13 mouse cellular contexts compared by ENCODE assay signal in genomic region chr16:87001579-87001978, GRCm38 (mm10).
DNase-seq lines count a peak whose midpoint lies in the region; ATAC-seq lines count a peak whose summit lies in the region.
"Had no signal": no experiment of that assay in that cellular context is flagged by ENCODE, and none has a peak within 500 bp of the region (broad histone marks: within the 10 kb centered on the region; RNA-seq: fewer than 3 reads in every experiment).

No protein-coding gene starts in this region.

- H3K27me3 ChIP-seq in neural tube, embryonic 14.5 days (ENCODE audit: control insufficient read depth, insufficient read depth, low read length): no peaks in the 10 kb centered on the region
- H3K27me3 ChIP-seq in neural tube, embryonic 15.5 days (replicated peaks): no peaks in the 10 kb centered on the region
- no peaks in the 10 kb centered on the region for H3K27me3 ChIP-seq in limb, embryonic 13.5 days

- no peak overlapping the region for H3K27ac ChIP-seq in neural tube, embryonic 14.5 days (ENCODE audit: low read depth, low read length)
- no peak overlapping the region; the same call in 1 of the 2 replicates for H3K27ac ChIP-seq in neural tube, embryonic 15.5 days (replicated peaks)
- H3K27ac ChIP-seq in limb, embryonic 13.5 days: peak overlapping the region; percentile 16; the same call in 1 of the 2 replicates

- ATAC-seq in neural tube, embryonic 14.5 days (ENCODE audit: low read depth): peak; percentile 42; the same call in 1 of the 2 replicates
- no peak; the same call in 1 of the 2 replicates for ATAC-seq in neural tube, embryonic 15.5 days (ENCODE audit: low FRiP score)
- 0 out of 2 replicates have a peak, but pooled peaks have one; percentile 28 for ATAC-seq in limb, embryonic 13.5 days (ENCODE audit: low FRiP score, low read depth)
- no peak for ATAC-seq in frontal cortex, adult (ENCODE audit: low TSS enrichment)

- H3K9me3 ChIP-seq in neural tube, embryonic 14.5 days (ENCODE audit: control insufficient read depth, low read length): no peaks in the 10 kb centered on the region
- H3K9me3 ChIP-seq in neural tube, embryonic 15.5 days (replicated peaks): no peaks in the 10 kb centered on the region
- H3K9me3 ChIP-seq in limb, embryonic 13.5 days: no peaks in the 10 kb centered on the region

- no peak overlapping the region for H3K4me3 ChIP-seq in neural tube, embryonic 14.5 days (ENCODE audit: low read depth, low read length)
- H3K4me3 ChIP-seq in neural tube, embryonic 15.5 days (replicated peaks): no peak overlapping the region
- no peak overlapping the region for H3K4me3 ChIP-seq in limb, embryonic 13.5 days

- H3K36me3 ChIP-seq in neural tube, embryonic 14.5 days (ENCODE audit: control insufficient read depth, insufficient read depth, low read length): no peaks in the 10 kb centered on the region
- no peaks in the 10 kb centered on the region for H3K36me3 ChIP-seq in neural tube, embryonic 15.5 days
- H3K36me3 ChIP-seq in limb, embryonic 13.5 days: no peaks in the 10 kb centered on the region

- WGBS in neural tube, embryonic 14.5 days: 73% methylated on average over 3 of the region's 3 CpGs
- WGBS in neural tube, embryonic 15.5 days: 63% methylated on average over 3 of the region's 3 CpGs
- WGBS in limb, embryonic 13.5 days: 60% methylated on average over 3 of the region's 3 CpGs

- H3K4me2 ChIP-seq in neural tube, embryonic 14.5 days (ENCODE audit: low read depth, low read length): no peak overlapping the region
- H3K4me2 ChIP-seq in neural tube, embryonic 15.5 days: no peak overlapping the region
- H3K4me2 ChIP-seq in limb, embryonic 13.5 days (replicated peaks): no peak overlapping the region

- DNase-seq in embryo, embryonic 10.5 days (ENCODE audit: low spot score): peak; percentile 6
- DNase-seq in embryo, embryonic 9.5 days (ENCODE audit: extremely low spot score): no peak
- DNase-seq in heart, postnatal 14 days: no peak
- no peak for DNase-seq in thymus, postnatal 0 days (ENCODE audit: low spot score)
- DNase-seq: cerebellum, postnatal 36 days; heart, postnatal 10 days; kidney, adult 8-10 months; lung, postnatal 14 days; thymus, adult 2 months had no signal

- no peaks in the 10 kb centered on the region for H3K4me1 ChIP-seq in neural tube, embryonic 14.5 days (ENCODE audit: control insufficient read depth, insufficient read depth, low read length)
- no peaks in the 10 kb centered on the region for H3K4me1 ChIP-seq in neural tube, embryonic 15.5 days
- H3K4me1 ChIP-seq in limb, embryonic 13.5 days: peaks cover 11% of the 10 kb centered on the region

- intact Hi-C loops in heart, postnatal 14 days (cut with DNase I): no loop called here

- no peak overlapping the region for H3K9ac ChIP-seq in neural tube, embryonic 14.5 days (replicated peaks; ENCODE audit: low read depth, low read length)
- no peak overlapping the region for H3K9ac ChIP-seq in neural tube, embryonic 15.5 days (replicated peaks)
- H3K9ac ChIP-seq in limb, embryonic 13.5 days: no peak overlapping the region

Comparison
In these comparisons a context has a peak if more than half of its experiments do, and no peak if none do; other contexts are left out.
1. ATAC-seq: peak in neural tube, embryonic 14.5 days (single experiment) and limb, embryonic 13.5 days (single experiment); none in neural tube, embryonic 15.5 days (single experiment) and frontal cortex, adult (single experiment).